Mouse (Mus musculus) layer of hippocampus, postnatal 10 days (tissue): ENCODE data around the gene Arel1. TPM values are rescaled to one million over a fixed set of nuclear protein-coding genes. Genes with fewer than 3 reads are reported as not detected.

Experiments used
- DNase-seq, 2 experiments: peaks; one replicate each; pipeline ENCODE4 v3.0.0; 2021; ENCODE audit warnings: low spot score in 2 of 2
- long read RNA-seq: library from polyadenylated mRNA; stranded (forward); transcript quantifications from one replicate; pipeline ENCODE4 v2.0.0, GENCODE M21; 2023
- total RNA-seq, 2 experiments: library from RNA; stranded (reverse); gene quantifications; 2 replicates each; pipeline ENCODE4 v1.2.3; 2021

The Arel1 gene
- total RNA-seq: 10 to 100 TPM; 79.5 to 91.8 TPM
- long read RNA-seq, full-length matches to known transcripts: 5 of 57 reads
- long read RNA-seq, partial matches to known transcripts: 2 of 57 reads
- long read RNA-seq, other reads (novel, unspliced or antisense): 50 of 57 reads

DNA sequence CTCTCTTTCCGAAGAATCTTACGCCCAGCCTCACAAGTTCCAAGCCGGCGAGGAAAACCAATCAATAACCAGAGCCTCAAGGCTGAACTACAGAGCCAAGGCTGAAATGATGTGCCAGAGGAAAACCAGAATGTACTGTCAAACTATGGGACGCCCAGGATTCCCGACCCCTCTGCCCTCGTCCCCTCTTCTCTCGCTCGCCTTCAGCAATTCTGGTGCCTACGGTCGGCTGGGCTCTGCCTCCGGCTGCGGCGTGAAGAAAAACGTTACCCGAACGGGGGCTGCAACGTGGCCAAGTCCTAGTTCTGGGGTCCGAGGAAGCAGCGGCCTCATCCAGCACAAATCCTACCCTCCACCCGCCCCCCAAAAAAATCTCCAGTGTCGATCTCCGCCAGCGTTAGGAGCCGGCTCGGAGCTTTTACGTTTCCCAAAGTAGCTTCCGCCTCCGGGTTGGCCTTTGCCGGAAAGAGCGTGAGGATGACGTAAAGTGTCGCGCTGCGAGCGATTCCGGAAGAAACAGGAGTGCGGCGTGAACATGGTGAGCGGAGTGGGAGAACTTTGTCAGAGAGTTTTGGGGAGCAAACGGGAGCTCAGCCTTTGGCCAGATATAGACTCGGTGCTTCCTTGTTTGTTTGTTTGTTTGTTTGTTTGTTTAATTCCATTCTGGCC lies at the start of gene Arel1, which contains the start of gene Fcf1:
Gene Arel1, minus strand, starts transcription at position 473 of the 669 bp plus-strand sequence.
Gene Fcf1, plus strand, starts transcription at position 470 of the 669 bp plus-strand sequence.
- peak; percentile 86 to 89 for DNase-seq

GRCm38 (mm10) chr12:85012185-85012584 lies 41.5 kb upstream of the Arel1 start:
- DNase-seq: no peak

- DNase-seq: no peak
Observed at GRCm38 (mm10) chr12:85010541-85010940, 39.8 kb upstream of the Arel1 start.

DNA sequence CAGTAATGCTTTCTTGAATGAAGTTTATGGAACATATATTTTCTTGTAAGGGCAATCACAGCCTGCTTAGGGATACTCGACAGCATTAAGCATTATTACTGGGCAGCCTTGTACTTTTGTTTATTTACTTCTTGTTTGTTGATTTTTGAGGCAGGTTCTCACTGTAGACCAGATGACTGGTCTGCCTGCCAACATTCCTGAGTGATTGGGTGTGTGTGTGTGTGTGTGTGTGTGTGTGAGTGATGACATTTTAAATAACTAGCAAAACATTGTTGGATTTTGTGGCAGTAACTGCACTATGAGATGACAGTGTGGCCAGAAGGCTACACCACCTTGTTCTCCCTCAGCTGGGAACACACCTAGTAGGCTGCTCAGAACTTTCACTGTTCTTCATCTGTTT lies 39.1 kb upstream of the Arel1 start:
- DNase-seq: no peak

DNA sequence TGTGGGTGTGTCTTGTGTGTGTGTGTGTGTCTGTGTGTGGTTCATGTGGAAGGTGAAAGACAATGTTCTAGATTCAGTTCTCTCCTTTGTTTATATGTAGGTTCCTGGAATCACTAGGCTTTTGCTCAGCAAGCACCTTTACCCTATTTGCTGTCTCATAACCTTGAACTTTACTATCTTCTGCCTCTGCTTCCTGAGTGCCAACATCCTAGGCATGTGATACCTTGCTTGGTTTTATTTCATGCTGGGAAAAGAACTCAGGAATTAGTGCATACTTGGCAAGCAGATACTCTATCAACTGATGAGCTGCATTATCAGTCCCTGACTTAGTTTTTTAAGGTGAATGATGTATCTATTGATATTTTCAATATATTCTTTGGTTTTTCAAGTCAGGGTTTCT lies 36.3 kb upstream of the Arel1 start:
- no peak for DNase-seq

DNA sequence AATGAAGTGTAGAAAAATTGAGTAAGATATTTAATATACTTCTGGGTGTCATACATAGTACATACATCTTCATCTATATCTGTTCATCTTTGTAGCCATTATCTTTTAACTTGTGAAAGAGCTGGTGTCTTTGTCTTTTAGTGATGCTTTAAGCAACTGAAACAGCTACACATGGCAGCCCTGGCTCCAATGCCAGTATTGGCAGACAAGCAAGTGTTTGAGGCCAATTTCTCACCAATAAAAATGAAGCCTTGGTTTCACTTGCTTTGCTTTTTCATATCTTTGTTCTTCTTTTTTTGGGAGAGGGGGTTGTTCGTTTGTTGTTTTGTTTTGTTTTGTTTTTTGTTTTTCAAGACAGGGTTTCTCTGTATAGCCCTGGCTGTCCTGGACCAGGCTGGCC lies 35.5 kb upstream of the Arel1 start:
- peak in 1 of 2 experiments; percentile 24 for DNase-seq

DNA sequence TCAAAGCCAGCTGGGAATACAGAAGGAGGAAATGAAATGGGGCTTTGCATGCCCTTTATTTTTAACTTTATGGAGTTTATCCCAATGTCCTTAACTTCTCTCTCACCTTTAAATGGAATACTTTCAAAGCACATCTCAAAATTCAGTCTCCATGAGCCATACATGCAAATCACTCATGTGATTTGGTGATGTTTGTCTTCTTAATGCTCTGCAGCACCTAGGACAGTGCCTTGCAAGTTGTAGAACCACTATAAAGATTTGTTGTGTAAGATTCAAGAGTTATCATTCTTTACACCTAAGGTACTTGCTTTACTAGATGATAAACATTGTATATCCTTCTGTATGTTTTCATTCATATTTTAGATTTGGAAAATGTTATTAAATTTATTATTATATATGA lies 28.4 kb upstream of the Arel1 start:
- DNase-seq: no peak

DNA sequence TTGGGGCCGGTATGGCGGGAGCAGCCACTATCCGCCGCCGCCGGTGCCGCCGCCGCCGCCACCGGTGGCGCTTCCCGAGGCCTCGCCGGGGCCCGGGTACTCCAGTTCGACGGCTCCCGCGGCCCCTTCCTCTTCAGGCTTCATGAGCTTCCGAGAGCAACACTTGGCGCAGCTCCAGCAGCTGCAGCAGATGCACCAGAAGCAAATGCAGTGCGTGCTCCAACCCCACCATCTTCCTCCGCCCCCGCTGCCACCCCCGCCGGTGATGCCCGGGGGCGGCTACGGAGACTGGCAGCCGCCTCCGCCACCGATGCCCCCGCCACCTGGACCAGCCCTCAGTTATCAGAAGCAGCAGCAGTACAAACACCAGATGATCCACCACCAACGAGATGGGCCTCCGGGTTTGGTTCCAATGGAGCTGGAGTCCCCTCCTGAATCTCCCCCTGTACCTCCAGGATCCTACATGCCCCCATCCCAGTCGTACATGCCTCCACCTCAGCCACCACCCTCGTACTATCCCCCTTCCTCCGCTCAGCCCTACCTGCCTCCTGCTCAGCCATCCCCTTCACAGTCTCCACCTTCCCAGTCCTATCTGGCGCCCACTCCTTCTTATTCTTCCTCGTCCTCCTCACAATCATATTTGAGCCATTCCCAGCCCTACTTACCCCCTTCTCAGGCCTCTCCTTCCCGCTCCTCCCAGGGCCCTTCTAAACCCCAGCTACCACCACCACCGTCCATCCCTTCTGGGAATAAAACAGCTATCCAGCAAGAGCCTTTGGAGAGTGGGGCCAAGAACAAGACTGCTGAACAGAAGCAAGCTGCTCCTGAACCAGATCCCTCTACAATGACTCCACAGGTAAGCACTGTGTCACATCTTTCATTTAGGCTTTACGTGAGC lies 26.1 kb upstream of the Arel1 start:
- peak; percentile 71 to 73 for DNase-seq

DNA sequence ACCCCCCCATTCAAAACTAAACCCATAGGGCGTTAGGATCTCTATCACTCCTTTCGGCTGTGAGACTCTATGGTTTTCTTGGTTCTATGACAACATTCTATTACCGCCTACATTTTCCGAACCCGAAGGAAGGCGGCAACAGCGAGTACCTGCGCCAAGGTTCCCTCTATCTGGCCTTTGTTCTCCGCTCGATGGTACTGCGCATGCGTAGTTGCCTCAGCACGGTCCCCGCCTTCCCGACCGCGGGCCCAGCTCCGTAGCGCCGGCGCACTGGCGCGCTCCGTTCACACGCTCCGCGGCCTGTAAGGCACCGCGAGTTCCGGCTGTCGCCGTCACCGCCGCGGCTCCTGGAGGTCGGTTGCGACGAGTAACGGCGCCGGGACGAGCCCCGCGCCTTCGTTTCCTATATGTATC lies 25.4 kb upstream of the Arel1 start, which contains the start of gene Ylpm1:
Gene Ylpm1, plus strand, starts transcription at position 239 of the 414 bp plus-strand sequence.
- DNase-seq: peak; percentile 97 to 99

GRCm38 (mm10) chr12:84995112-84995761 lies 24.5 kb upstream of the Arel1 start:
- no peak for DNase-seq

- no peak for DNase-seq
Observed at GRCm38 (mm10) chr12:84989456-84989855, 18.8 kb upstream of the Arel1 start.

- DNase-seq: no peak
Observed at GRCm38 (mm10) chr12:84979264-84979862, 8.7 kb upstream of the Arel1 start.

DNA sequence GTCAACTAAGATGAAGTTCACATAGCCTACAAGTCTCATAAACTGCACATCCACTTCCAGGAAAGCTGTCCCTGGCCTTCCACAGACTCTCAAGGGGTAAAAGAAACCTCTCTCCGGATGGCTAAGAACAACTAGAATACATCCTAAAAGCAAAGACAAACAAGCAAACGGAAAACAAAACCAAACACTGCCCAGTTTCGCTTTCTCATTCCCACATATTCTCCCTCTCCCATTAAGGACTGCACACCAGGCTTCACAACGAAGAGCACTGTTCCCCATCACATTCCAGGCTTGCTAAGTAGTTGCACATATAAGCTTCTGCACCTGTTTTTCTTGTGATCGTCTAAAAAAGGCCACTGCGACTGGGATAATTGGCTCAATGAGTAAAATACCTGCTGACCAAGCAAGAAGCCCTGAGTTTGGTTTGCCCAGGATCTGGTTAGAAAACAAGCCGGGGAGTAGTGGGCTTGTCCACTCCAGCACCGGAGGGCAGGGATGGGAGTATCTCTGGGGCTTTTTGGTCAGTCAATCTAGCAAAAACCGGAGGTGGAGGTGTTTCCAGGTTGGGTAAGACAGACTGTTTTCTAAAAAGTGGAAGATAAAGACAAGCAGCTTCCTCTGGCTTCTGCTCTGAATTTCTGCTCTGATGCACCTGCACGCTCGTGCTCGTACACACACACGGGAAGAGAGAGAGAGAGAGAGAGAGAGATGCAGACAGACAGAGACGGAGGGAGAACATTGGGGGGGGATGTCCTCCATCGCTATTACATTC lies 858 bp downstream of the Arel1 start:
- no peak for DNase-seq

GRCm38 (mm10) chr12:84968831-84969655 lies 1.7 kb downstream of the Arel1 start:
- no peak for DNase-seq

DNA sequence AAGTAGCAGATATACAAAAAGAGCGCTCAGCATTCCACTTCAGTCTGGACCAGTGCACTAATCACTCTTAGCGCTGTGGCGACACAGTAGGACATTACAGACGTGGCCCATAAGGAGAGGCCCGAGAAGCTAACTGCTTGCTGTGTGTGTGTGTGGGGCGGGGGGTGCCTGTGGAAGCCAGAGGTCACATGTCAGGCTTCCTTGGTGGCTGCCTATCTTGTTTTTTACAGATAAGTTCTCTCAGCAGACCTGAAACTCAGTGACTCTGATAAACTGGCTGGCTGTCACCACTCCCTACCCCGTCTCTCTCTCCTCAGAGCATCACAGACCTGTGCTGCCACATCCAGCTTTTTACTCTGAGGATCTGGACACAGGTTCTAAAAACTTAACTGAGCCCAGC lies 8.1 kb downstream of the Arel1 start:
- DNase-seq: no peak

GRCm38 (mm10) chr12:84958794-84959356 lies 11.8 kb downstream of the Arel1 start:
- DNase-seq: no peak

DNA sequence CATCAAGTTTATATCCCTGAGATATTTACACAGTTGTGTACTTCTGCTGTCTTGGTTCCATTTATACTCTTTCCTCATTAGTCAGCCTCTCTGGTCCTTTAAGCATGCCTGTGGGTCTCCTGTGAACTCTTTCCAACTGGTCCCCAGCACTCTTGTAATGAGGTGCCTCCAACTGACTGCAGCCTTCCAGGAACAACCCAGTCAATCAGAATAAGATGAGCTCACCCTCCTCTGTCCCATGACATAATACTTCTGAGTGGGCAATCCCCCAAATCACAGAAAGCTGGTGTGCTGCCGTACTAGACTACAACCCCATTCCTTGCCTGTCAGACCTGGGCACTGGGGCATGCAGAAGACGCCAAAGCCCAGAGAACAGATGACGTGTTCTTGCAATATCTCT lies 14.4 kb downstream of the Arel1 start:
- DNase-seq: no peak

DNA sequence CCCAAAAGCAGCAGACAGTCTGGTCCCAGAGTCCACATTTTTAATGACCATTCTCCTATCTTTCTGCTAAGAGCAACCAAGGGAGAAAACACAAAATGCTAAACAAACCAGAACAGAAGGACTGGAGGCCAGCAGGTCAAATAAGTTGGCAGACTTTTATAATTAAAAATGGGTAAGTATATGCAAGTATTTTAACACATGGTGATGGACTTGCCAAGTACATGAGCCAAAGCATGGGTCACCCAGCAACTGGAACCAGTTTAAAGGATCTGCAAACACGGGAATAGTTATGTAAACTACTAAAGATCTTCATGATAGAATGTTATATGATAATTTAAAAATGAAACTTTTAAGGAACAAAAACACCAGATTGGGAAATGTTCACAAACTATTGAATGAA lies 18.3 kb downstream of the Arel1 start:
- DNase-seq: no peak

GRCm38 (mm10) chr12:84951531-84951930 lies 19.2 kb downstream of the Arel1 start:
- DNase-seq: no peak
